13 mouse cellular contexts compared by ENCODE assay signal in the genomic region with DNA sequence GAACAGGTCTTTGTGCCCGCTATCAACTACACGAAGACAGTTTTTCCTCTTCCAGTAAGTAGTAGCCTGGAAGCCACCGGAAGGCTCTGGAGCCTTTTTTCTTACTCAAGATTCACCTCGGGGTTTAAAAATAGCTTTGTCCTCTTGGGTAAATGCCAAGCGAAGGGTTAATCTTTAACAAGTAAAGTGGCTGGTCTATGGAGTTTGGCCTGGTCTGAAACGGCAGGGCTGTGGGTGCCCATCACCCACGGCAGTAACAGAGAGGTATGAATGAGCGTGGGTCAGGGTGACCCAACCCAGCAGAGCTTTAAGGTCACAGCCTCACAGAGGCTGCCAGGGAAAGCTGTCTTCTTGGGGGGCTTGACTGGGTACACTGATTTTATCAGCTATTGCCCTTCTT. TPM values are rescaled to one million over a fixed set of nuclear protein-coding genes. Genes with fewer than 3 reads are reported as not detected.
DNase-seq lines count a peak whose midpoint lies in the region; ATAC-seq and TF ChIP-seq lines count a peak whose summit lies in the region.
"Had no signal": no experiment of that assay in that cellular context is flagged by ENCODE, and none has a peak within 500 bp of the region (broad histone marks: within the 10 kb centered on the region; RNA-seq: fewer than 3 reads in every experiment).

No protein-coding gene starts in this region.

- H3K4me3 ChIP-seq in kidney, embryonic 16.5 days (ENCODE audit: low read length): no peak overlapping the region
- no peak overlapping the region for H3K4me3 ChIP-seq in liver, embryonic 14.5 days (ENCODE audit: insufficient read depth in 1 of 2, low read depth in 2 of 2, low read length in 2 of 2)
- H3K4me3 ChIP-seq: hindbrain, embryonic 15.5 days; midbrain, embryonic 12.5 days; neural tube, embryonic 13.5 days had no signal

- DNase-seq in ovary, postnatal 36 days (ENCODE audit: low spot score): peak; percentile 25
- DNase-seq in ovary, postnatal 10 days (ENCODE audit: low spot score): no peak
- no peak for DNase-seq in liver, embryonic 14.5 days (ENCODE audit: low read depth in 3 of 3, low spot score in 3 of 3)
- peak; percentile 78 for DNase-seq in yolk sac, embryonic 10.5 days (ENCODE audit: low spot score)
- no peak for DNase-seq in gastrocnemius, postnatal 4 days (ENCODE audit: low spot score in 2 of 2)
- no peak for DNase-seq in left cerebral cortex, adult 11 months (ENCODE audit: low spot score)
- no peak for DNase-seq in spleen, adult 18-20 months
- DNase-seq: adrenal gland, postnatal 36 days; heart, adult 18-20 months had no signal

- H3K36me3 ChIP-seq in kidney, embryonic 16.5 days (ENCODE audit: insufficient read depth, low read length): no peaks in the 10 kb centered on the region
- no peaks in the 10 kb centered on the region for H3K36me3 ChIP-seq in liver, embryonic 14.5 days (replicated peaks; ENCODE audit: control insufficient read depth, insufficient read depth, low read depth)
- H3K36me3 ChIP-seq: hindbrain, embryonic 15.5 days; midbrain, embryonic 12.5 days; neural tube, embryonic 13.5 days had no signal

- H3K4me2 ChIP-seq in kidney, embryonic 16.5 days (replicated peaks; ENCODE audit: low read depth, low read length): no peak overlapping the region
- H3K4me2 ChIP-seq in liver, embryonic 14.5 days (ENCODE audit: low read depth): peak overlapping the region; percentile 31; the same call in 1 of the 2 replicates
- H3K4me2 ChIP-seq: hindbrain, embryonic 15.5 days; midbrain, embryonic 12.5 days; neural tube, embryonic 13.5 days had no signal

- TF ChIP-seq CTCF in liver, embryonic 14.5 days (IDR thresholded peaks at IDR 0.05; ENCODE audit: low read depth): no peak

- no peak overlapping the region; the same call in 1 of the 2 replicates for H3K9ac ChIP-seq in kidney, embryonic 16.5 days (replicated peaks; ENCODE audit: low read length)
- no peak overlapping the region for H3K9ac ChIP-seq in liver, embryonic 14.5 days (replicated peaks)
- H3K9ac ChIP-seq: hindbrain, embryonic 15.5 days; midbrain, embryonic 12.5 days; neural tube, embryonic 13.5 days had no signal

- WGBS in kidney, embryonic 16.5 days: 50% methylated on average over 8 of the region's 8 CpGs
- 50% methylated on average over 8 of the region's 8 CpGs for WGBS in liver, embryonic 14.5 days (ENCODE audit: insufficient replicate concordance)

- H3K9me3 ChIP-seq in kidney, embryonic 16.5 days (ENCODE audit: low read length): no peaks in the 10 kb centered on the region
- H3K9me3 ChIP-seq in liver, embryonic 14.5 days (ENCODE audit: control insufficient read depth, low read length): no peaks in the 10 kb centered on the region
- H3K9me3 ChIP-seq: hindbrain, embryonic 15.5 days; midbrain, embryonic 12.5 days; neural tube, embryonic 13.5 days had no signal

- no peak for TF ChIP-seq EP300 in liver, embryonic 14.5 days (IDR thresholded peaks at IDR 0.05; ENCODE audit: low read depth)

- ATAC-seq in kidney, embryonic 16.5 days (ENCODE audit: low FRiP score, low TSS enrichment): peak; percentile 87
- ATAC-seq in liver, embryonic 14.5 days (ENCODE audit: insufficient read depth): peak; percentile 56

- peak overlapping the region; percentile 81 for H3K27ac ChIP-seq in kidney, embryonic 16.5 days (ENCODE audit: low read length)
- H3K27ac ChIP-seq in liver, embryonic 14.5 days: no peak overlapping the region
- H3K27ac ChIP-seq: hindbrain, embryonic 15.5 days; midbrain, embryonic 12.5 days; neural tube, embryonic 13.5 days had no signal

- H3K27me3 ChIP-seq in kidney, embryonic 16.5 days (ENCODE audit: insufficient read depth, low read length): no peaks in the 10 kb centered on the region
- H3K27me3 ChIP-seq in liver, embryonic 14.5 days (ENCODE audit: control insufficient read depth, insufficient read depth, low read length): no peaks in the 10 kb centered on the region
- H3K27me3 ChIP-seq: hindbrain, embryonic 15.5 days; midbrain, embryonic 12.5 days; neural tube, embryonic 13.5 days had no signal

- H3K4me1 ChIP-seq in kidney, embryonic 16.5 days (ENCODE audit: insufficient read depth, low read length): peaks cover 37% of the 10 kb centered on the region
- H3K4me1 ChIP-seq in liver, embryonic 14.5 days (replicated peaks; ENCODE audit: control insufficient read depth in 2 of 2, insufficient read depth in 2 of 2, low read length in 1 of 2): peaks cover 0 to 25% of the 10 kb centered on the region in 2 experiments; a peak in 3 of 4 replicates

RNA-seq across cellular contexts. Expression of gene Trim2, which starts 23.2 kb away (rescaled TPM):
- polyA plus RNA-seq in kidney, embryonic 16.5 days (2015; fragmentation: Nextera tagmentation; extraction: Ambion mirVana): 25.5 and 28.3 TPM in 2 replicates
- 2.1 and 2.5 TPM in 2 replicates for polyA plus RNA-seq in liver, embryonic 14.5 days (2012; rRNA removed)
- polyA plus RNA-seq in liver, embryonic 14.5 days (2014; fragmentation: Nextera tagmentation; extraction: Ambion mirVana): 3.5 and 4.7 TPM in 2 replicates
- 10 to 100 TPM; 14.7 to 15.8 TPM for total RNA-seq in gastrocnemius, postnatal 4 days (2021)

Comparison
In these comparisons a context has a peak if more than half of its experiments do, and no peak if none do; other contexts are left out.
1. DNase-seq: peak in ovary, postnatal 36 days (single experiment) and yolk sac, embryonic 10.5 days (single experiment); none in ovary, postnatal 10 days (single experiment), liver, embryonic 14.5 days (0 of 3), gastrocnemius, postnatal 4 days (0 of 2), left cerebral cortex, adult 11 months (single experiment) and spleen, adult 18-20 months (0 of 2).